Mouse (Mus musculus): ENCODE measurements around the gene Olfr982.

Olfr982 gene

DNA sequence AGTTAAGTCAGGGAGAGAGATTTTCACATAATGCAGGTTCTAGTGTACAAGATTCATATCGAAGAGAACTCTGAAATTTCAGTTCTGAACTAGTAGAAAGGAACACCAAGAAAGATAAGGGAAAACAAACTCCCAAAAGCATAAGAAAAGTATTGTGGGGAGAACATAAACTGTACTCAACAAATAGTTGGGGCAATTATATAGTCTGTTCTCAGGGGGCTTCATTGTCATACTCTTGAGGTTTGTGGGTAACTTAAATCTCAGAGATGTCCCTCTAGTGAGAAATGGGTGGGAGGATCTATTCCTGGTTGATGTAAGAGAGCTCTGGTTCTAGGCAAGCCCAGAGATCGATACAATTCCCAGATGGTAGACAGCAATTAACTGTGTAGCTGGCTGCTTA is at the start of gene Olfr982:
TSS of gene Olfr982 (plus strand) at position 301 of the 400 bp plus-strand sequence.
- no peak for DNase-seq (ENCODE audit: low read depth, low spot score)

- DNase-seq (ENCODE audit: low read depth, low spot score) = no peak
Measured at GRCm38 (mm10) chr9:40050138-40050537, 23.5 kb upstream of the Olfr982 start.

GRCm38 (mm10) chr9:40093495-40093894 is 19.9 kb downstream of the Olfr982 start, which contains the start of gene Olfr983:
Olfr983 (minus strand) TSS chr9:40093595.
- DNase-seq (ENCODE audit: low read depth, low spot score) = no peak

DNA sequence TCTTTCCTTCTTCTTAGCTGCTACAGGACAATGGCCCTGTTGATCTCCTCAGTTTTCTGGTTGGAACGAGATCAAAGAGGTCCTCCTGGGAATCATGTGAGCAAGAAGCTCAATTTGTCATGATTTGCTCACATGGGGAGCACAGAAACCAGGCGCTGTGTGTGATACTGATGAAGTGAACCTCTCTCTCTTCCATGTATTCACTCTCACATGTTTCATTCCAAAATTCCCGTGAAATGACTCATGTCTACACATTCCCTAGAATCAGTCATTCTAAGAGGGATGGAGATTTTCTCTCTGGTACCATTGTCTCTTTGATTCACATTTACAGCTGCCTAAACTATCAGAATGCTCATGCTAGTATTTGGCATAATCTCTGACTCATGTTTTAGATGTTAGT is 21.1 kb downstream of the Olfr982 start:
- no peak for DNase-seq (ENCODE audit: low read depth, low spot score)

GRCm38 (mm10) chr9:40114106-40114505 is 40.5 kb downstream of the Olfr982 start, which contains the start of gene Olfr984:
Olfr984 (minus strand) TSS chr9:40114206.
- no peak for DNase-seq (ENCODE audit: low read depth, low spot score)

DNA sequence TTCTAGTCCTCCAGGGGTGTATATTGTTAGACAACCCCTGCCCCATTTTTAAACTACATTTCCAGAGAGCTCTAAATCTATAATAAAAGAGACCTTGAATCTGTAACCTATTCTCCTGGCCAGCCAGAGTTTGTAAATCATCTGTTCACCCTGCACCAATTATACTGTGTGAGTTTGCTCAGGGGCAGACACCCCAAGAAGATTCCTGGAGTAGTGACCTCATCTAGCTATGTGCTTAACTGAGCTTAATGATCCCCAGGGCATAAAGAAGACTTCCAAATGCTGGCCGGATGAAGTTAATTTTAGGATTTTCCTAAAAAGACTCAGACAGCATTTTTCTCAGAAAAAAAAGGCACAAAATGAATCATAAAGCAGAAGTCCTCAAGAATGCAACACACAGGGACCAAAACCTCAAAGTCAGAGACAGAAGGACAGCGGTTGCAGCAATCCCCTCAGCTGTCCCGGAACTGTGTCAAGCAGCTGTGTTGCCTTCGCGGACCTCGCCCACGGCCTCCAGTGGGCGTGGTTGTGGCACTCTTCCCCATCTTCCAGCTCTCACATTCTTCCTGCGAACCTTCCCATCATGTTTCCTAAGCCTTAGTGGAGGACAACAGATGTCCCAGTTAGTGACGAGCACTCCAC is 43.1 kb downstream of the Olfr982 start:
- no peak for DNase-seq (ENCODE audit: low read depth, low spot score)

- DNase-seq (ENCODE audit: low read depth, low spot score) = no peak
Measured at GRCm38 (mm10) chr9:40117287-40117659, 43.6 kb downstream of the Olfr982 start.

Measured in c-Kit-negative CD71-positive TER-119-positive erythroid progenitor cells, embryonic 14.5 days (primary cell).